Mouse (Mus musculus): ENCODE results near the gene Srsf1. TPM values are rescaled to one million over a fixed set of nuclear protein-coding genes. Genes with fewer than 3 reads are reported as not detected.
"Not testable (repeated sequence)": the region's sequence is repeated elsewhere in the genome, so short reads cannot be mapped to it uniquely, and the experiment has no call there.

The Srsf1 gene
- total RNA-seq, 2 experiments from 2014 or later: 234 TPM

- DNase-seq (ENCODE audit: low spot score in 2 of 2): no peak
- no peak for TF ChIP-seq CTCF (conservative IDR thresholded peaks at IDR 0.05)
- Histone ChIP-seq H3K4me3 (no peak overlapping the region), H3K27ac (no peak overlapping the region)
These were observed 23.2 kb upstream of the Srsf1 start for GRCm38 (mm10) chr11:88023933-88024332.

- H3K27ac ChIP-seq: no peak overlapping the region
- TF ChIP-seq CTCF (conservative IDR thresholded peaks at IDR 0.05): no peak
- H3K4me3 ChIP-seq: no peak overlapping the region
- no peak for DNase-seq (ENCODE audit: low spot score in 2 of 2)
These were observed 19.7 kb upstream of the Srsf1 start for GRCm38 (mm10) chr11:88027391-88028035.

- H3K27ac ChIP-seq: no peak overlapping the region
- no peak overlapping the region for H3K4me3 ChIP-seq
- DNase-seq (ENCODE audit: low spot score in 2 of 2): peak in 1 of 2 experiments; percentile 58
- TF ChIP-seq CTCF (conservative IDR thresholded peaks at IDR 0.05): no peak
These were observed 18.9 kb upstream of the Srsf1 start for GRCm38 (mm10) chr11:88028193-88028684.

GRCm38 (mm10) chr11:88030219-88030618, 17.0 kb upstream of the Srsf1 start:
- DNase-seq (ENCODE audit: low spot score in 2 of 2): no peak
- no peak overlapping the region for H3K27ac ChIP-seq
- TF ChIP-seq CTCF (conservative IDR thresholded peaks at IDR 0.05): no peak
- no peak overlapping the region for H3K4me3 ChIP-seq

- no peak overlapping the region for H3K27ac ChIP-seq
- TF ChIP-seq CTCF (conservative IDR thresholded peaks at IDR 0.05): no peak
- no peak overlapping the region for H3K4me3 ChIP-seq
- DNase-seq (ENCODE audit: low spot score in 2 of 2): no peak
These were observed 16.3 kb upstream of the Srsf1 start for GRCm38 (mm10) chr11:88030836-88031235.

GRCm38 (mm10) chr11:88031753-88032152, 15.4 kb upstream of the Srsf1 start:
- Histone ChIP-seq H3K4me3 (no peak overlapping the region), H3K27ac (no peak overlapping the region)
- TF ChIP-seq CTCF (conservative IDR thresholded peaks at IDR 0.05): no peak
- DNase-seq (ENCODE audit: low spot score in 2 of 2): no peak

GRCm38 (mm10) chr11:88035970-88036369, 11.2 kb upstream of the Srsf1 start:
- no peak overlapping the region for H3K27ac ChIP-seq
- no peak for DNase-seq (ENCODE audit: low spot score in 2 of 2)
- no peak overlapping the region for H3K4me3 ChIP-seq
- no peak for TF ChIP-seq CTCF (conservative IDR thresholded peaks at IDR 0.05)

- H3K4me3 ChIP-seq: no peak overlapping the region
- 0 out of 2 replicates have a peak overlapping the region, but pooled peaks have one; percentile 0 for H3K27ac ChIP-seq
- no peak for DNase-seq (ENCODE audit: low spot score in 2 of 2)
- no peak for TF ChIP-seq CTCF (conservative IDR thresholded peaks at IDR 0.05)
These were observed 10.4 kb upstream of the Srsf1 start for GRCm38 (mm10) chr11:88036761-88037251.

GRCm38 (mm10) chr11:88037386-88037785, 9.8 kb upstream of the Srsf1 start:
- no peak overlapping the region for H3K4me3 ChIP-seq
- no peak for TF ChIP-seq CTCF (conservative IDR thresholded peaks at IDR 0.05)
- DNase-seq (ENCODE audit: low spot score in 2 of 2): no peak
- H3K27ac ChIP-seq: peak overlapping the region; percentile 0; the same call in 1 of the 2 replicates

GRCm38 (mm10) chr11:88039066-88039465, 8.1 kb upstream of the Srsf1 start:
- no peak for DNase-seq (ENCODE audit: low spot score in 2 of 2)
- TF ChIP-seq CTCF (conservative IDR thresholded peaks at IDR 0.05): no peak
- no peak overlapping the region for H3K27ac ChIP-seq
- no peak overlapping the region for H3K4me3 ChIP-seq

GRCm38 (mm10) chr11:88044314-88044713, 2.9 kb upstream of the Srsf1 start:
- Histone ChIP-seq H3K27ac (no peak overlapping the region), H3K4me3 (no peak overlapping the region)
- TF ChIP-seq CTCF (conservative IDR thresholded peaks at IDR 0.05): no peak
- DNase-seq (ENCODE audit: low spot score in 2 of 2): no peak

- H3K27ac ChIP-seq; H3K4me3 ChIP-seq; DNase-seq (ENCODE audit: low spot score in 2 of 2): not testable (repeated sequence)
These were observed 2.0 kb upstream of the Srsf1 start for GRCm38 (mm10) chr11:88045159-88045558.

GRCm38 (mm10) chr11:88045878-88046277, 1.3 kb upstream of the Srsf1 start:
- no peak for TF ChIP-seq CTCF (conservative IDR thresholded peaks at IDR 0.05)
- Histone ChIP-seq H3K4me3 (no peak overlapping the region), H3K27ac (no peak overlapping the region)
- DNase-seq (ENCODE audit: low spot score in 2 of 2): no peak

GRCm38 (mm10) chr11:88046323-88046937, 743 bp upstream of the Srsf1 start:
- Histone ChIP-seq H3K4me3 (peak overlapping the region; percentile 88), H3K27ac (peak overlapping the region; percentile 100)
- no peak for DNase-seq (ENCODE audit: low spot score in 2 of 2)
- 0 out of 2 replicates have a peak, but pooled peaks have one; percentile 2 for TF ChIP-seq CTCF (conservative IDR thresholded peaks at IDR 0.05)
